Mouse (Mus musculus) right cerebral cortex, adult 2 months (tissue): ENCODE measurements around the gene Dock7.

Experiments
- DNase-seq, 2 experiments: peaks; one replicate each; pipeline ENCODE4 v3.0.0; 2021 to 2022; ENCODE audit warnings: low spot score in 2 of 2

The Dock7 gene

DNA sequence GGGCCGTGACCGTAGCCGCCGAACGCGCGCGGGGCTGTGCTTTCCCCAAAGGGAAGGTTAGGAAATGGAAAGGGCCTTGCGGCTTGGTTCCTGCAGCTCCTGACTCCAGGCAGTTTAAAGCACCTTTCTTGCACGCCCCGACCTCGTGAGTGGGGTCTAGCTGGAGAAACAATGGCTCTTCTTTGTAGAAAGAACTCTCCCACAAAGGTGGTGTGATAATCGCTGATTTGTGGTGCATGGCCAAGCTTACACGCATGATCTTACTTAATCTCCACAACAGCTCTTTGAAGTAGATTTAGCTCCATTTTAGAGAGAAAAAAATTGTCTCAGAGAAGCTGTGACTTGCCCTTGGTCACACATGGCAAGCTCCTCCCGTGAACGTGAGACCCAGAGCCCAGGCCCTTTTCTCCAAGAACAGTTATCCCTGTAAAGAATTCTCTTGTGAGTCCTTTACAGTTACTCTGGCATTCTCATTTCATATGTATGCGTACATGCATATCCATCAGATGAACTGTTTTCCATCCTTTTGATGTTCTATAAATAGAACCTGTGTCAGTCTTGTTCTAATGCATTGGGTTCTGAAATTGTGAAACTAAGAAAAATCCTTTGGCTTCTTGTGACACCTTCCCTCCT is 524 bp upstream of the Dock7 start:
- no peak for DNase-seq

DNA sequence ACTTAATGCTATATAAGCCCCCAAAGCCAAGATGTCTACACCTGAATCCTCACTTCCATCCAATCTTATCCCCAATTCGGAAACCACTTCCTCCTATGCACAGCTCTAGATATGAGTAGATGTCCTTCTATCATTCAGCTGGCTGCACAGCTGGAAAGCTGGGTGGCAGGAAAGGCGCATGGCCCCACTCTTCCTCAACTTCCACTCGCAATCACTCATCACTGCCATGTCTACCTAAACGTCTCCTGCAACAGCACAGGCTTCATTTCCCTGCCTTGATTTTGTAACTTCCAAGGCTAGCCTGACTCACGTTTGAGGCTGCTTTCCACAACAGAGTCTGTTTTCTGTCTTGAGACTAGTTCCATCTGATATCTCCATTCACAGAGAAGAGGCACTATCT is 1.7 kb downstream of the Dock7 start:
- no peak for DNase-seq

DNA sequence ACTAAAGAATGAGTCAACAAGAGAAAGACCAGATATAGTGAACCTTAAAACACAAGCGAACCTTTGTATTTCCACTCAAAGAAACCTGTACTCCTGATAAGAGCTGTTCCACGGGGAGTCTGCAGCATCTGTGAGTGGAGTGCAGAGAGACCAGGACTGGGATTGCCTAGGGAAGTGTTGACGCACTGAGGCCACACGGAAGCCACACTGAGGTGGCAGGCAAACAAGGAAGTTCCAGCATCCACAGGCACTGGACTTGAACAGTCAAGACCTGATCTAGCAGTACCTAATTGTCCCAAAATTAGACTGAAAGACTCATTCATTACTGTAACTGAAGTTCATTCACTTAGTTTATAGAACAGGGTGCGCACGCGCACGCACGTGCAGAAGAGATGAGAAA is 4.9 kb downstream of the Dock7 start:
- no peak for DNase-seq

- no peak for DNase-seq
These were observed 9.0 kb downstream of the Dock7 start for GRCm38 (mm10) chr4:99111670-99112069.

GRCm38 (mm10) chr4:99108817-99109216 is 11.9 kb downstream of the Dock7 start:
- no peak for DNase-seq

GRCm38 (mm10) chr4:99102846-99103245 is 17.9 kb downstream of the Dock7 start:
- DNase-seq, result no peak

GRCm38 (mm10) chr4:99100724-99101123 is 20.0 kb downstream of the Dock7 start:
- DNase-seq, result no peak

DNA sequence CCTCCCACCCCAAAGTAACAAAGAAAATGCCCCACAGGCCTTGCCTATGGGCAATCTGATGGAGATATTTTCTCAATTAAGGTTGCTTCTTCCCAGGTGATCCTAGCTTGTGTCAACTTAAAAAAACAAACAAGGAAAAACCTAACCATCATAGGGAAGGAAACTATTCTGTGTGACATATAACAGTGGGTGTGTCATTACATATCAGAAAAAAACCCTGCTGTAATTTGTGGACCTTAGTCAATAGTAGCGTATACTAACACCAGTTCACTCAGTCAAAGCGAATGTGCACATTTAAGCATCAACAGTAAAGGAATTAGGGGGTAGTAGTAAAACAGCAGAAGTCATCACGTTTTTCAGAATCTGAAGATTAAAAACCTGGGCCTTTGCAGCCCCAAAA is 28.9 kb downstream of the Dock7 start:
- no peak for DNase-seq

DNA sequence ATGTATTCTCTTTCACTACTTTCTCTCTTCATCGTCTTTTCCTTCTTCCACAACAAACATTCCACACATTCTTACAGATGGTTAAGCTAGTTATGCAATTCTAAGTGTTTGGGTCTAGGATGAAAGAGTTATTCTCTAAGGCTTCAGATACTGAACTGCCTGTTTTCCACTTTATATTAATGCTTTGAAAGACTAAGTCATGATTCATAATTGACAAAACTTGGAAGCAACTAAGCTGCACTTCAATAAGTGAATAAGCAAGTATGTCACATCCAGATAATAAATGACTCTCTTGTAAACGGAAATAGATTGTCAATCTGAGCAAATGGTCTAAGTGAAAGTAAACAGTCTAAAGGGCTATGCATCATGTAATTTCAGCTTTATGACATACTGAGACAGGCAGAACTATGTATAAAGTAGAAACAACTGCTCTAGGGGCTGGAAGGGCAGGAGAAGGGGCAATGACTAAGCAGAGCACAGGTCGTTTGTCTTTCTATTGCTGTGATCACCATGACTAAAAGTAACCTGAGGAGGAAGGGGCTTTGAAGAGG is 29.5 kb downstream of the Dock7 start:
- no peak for DNase-seq

DNA sequence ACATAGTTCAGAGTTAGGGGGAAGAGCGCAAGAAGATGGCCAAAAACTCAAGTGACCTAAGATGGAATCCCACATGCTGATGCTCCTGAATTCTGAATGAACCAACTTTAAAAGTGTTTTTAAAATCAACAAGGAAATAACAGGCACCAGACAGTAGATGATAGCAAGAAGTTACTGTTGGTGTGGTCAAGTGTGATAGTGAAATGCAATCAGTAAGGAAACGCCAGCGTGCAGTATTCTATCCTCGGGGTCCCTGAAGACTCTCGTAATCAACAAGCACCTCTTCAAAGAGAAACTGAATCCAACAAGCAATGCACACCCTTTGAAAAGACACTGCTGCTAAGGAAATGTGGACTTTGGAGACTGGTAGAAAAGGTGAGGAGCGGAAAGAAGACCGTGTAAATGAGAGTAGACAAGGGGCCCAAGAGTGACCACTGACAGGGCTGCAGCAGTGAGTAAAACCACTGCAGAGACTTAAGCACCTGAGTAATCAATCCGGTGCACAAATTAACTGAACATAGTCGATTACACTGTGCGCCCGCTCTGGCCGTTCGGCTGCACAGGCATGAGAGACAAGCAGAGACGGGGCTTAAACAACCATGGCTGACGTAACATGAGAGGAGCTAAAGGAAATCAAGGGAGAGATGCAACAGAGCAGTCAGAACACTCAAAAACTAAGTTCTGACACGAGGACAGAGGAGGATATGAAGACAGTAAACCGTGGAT is 32.8 kb downstream of the Dock7 start:
- no peak for DNase-seq

- DNase-seq, result no peak
These were observed 36.9 kb downstream of the Dock7 start for GRCm38 (mm10) chr4:99083862-99084261.

DNA sequence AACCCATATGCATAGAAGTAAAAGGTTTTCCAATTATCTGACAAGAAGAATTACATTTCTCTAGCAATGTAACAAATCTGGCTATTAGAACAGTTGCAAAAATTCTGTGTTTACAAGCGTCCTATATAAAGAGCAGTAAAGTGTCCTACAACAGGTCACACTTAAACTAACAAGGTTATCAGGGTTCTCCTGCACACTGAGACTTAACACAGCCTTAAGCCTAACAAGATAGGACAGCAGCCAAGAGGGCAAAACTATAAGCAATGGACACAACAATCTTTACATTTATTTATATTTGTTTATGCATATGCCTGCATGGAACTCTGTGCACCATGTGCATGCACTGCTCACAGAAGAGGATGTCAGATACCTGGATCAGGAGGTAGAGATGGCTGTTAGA is 39.5 kb downstream of the Dock7 start:
- DNase-seq, result no peak

DNA sequence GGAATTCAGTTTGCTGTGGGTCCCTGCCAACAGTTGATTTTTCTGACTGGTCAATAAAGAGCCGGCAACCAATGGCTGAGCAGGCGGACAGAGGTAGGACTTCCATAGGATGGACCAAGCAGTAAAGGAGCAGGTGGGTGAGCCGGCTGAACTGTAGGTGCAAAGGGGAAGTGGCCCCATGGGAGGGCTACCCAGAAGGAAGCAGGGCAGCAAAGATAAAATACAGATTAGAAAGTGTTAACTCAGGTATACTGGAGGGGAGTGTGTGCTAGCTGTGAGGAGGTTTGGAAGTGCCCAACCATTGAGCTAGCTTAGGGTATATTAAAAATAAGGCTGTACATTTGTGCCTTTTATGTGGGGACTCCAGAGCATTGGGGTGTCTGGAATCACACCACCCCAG is 42.7 kb downstream of the Dock7 start:
- no peak for DNase-seq

DNA sequence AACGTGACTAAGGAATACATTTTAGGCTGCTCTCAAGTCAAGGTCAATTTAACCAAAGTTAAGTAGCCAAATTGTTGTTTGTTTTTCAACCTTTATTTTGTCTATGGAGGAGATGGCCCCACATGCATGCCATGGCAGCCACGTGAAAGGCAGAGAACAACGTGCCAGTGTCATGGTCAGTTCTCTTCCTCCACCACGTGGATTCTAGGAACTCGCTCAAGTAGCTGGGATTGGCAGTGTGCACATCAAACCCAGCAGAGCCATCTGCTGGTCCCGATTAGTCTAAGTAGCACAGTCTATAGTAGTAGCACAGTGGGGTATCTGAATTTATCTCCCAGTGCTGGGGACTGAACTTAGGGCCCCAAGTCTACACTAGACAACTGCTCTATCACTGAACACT is 51.9 kb downstream of the Dock7 start:
- DNase-seq, result no peak

DNA sequence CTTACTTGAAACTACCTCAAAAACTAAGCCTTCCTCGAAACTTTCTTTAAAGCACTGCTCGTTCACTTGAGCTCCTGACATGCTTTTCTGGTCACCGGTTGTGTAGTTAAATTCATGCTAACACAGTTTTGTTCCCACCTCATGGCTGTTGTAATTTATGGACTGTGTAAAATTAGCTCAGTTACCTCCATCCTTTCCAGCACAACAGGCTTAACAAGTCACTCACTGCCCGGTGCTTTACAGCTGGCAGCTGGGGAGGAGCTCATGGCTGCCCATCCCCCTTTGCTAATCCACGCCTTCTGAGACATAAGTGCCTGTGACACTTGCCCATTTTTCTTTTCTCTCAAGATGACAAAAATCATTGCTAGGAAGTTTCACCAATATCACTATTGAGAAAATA is 56.2 kb downstream of the Dock7 start:
- no peak for DNase-seq

GRCm38 (mm10) chr4:99048581-99048980 is 72.1 kb downstream of the Dock7 start:
- DNase-seq, result no peak

DNA sequence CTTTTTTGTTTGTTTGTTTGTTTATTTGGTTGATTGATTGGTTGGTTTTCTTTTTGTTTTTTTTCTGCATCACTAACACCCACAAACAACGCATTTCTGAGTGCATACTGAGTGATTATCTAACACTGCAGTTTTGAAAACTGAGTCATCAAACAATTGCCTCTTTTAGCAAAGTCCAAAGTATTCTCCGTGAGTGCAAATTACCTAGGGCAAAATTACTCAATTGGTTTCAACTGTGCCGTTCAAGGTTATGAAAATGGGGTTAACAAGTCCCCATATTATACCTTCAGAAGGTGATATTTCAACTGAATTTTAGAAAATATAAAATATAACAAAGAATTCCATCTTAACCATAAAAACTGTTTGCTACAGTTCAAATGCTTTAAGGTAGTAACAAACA is 74.2 kb downstream of the Dock7 start:
- DNase-seq, result no peak

DNA sequence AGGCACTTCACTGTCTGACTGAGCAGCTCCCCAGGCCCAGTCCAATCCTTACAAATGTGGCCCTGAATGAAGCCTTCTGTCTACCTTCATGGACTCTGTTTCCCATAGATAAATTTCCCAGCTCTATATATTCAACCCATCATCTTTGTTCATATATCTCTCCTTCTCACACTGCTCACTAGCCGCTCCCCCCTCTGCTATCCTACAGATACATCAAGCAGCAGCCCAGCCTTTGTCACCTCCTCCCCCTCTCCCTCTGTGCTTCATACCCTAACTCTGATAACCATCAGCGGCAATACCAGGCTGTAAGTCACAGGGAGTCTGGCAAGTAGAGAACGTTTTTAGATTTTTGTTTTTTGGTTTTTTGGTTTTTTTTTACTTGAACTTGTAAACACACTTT is 75.9 kb downstream of the Dock7 start:
- DNase-seq, result peak in 1 of 2 experiments; percentile 22

- DNase-seq, result no peak
These were observed 87.8 kb downstream of the Dock7 start for GRCm38 (mm10) chr4:99032921-99033320.

DNA sequence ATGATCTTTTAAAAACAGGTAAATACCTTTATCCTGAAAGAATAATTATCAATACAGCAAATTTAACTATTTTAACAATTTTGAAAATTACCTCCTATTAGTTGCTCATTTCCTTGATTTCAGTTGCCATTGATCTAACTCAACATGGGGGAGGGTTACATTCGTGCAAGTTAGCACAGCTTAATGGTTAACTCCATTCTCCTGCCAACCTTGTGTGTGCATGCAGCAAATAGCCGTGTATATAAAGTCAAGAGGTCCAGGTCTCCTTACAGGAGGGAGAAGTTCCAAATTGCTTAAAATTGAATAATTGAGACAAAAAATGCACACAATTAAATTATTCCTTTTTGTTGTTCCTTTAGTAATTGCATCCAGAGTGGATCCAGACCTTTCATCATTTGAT is 90.0 kb downstream of the Dock7 start, which contains the start of gene Angptl3:
Angptl3 (plus strand) TSS at position 269 of the 400 bp plus-strand sequence.
- no peak for DNase-seq

DNA sequence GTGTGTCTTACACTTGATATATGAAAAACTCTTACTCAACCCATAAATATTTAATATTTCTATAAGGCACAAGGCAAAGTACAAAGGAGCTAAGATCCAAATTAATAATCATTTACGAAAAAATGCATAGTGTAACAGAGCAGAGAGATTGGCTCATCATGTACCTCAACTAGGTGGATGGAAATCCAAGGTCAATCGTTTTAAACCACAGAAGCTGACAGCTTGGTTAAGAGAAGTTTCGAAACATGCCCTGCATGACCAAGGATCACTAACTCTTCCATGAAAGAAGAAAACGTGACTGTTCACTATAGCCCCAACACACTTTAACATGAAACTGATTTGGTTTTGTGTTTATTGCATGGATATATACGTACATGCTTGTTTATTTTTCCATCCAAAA is 92.3 kb downstream of the Dock7 start:
- no peak for DNase-seq

DNA sequence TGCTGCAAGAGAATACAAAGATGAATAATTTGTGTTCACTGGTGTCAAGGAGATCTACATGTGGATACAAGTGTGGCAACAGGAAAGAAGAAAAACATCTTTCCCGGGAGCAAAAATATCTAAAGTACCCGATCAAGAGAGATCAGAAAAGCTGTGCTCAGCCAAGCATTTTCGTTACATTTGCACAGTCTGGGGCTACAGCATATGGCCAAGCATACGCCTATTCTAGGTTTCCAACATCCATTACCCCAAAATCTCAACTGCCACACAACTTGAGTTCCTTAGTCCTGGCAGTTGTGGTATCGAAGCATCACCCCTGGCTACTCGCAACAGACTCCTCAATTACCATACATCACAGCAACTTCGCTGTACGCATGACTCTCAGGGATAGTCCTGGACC is 98.5 kb downstream of the Dock7 start:
- DNase-seq, result no peak

GRCm38 (mm10) chr4:99011039-99011438 is 109.7 kb downstream of the Dock7 start:
- DNase-seq, result no peak
